ENCODE assay signal across 8 mouse cellular contexts in genomic region chr2:124609014-124609413, GRCm38 (mm10).
A peak's percentile ranks its signal among the peaks of the same experiment; 100 is the strongest.
DNase-seq lines count a peak whose midpoint lies in the region; ATAC-seq lines count a peak whose summit lies in the region.

No protein-coding gene starts in this region.

- H3K27me3 ChIP-seq in heart, embryonic 13.5 days (replicated peaks), result no peaks in the 10 kb centered on the region
- peaks cover 16% of the 10 kb centered on the region; the same call in 1 of the 2 replicates for H3K27me3 ChIP-seq in hindbrain, embryonic 12.5 days
- H3K27me3 ChIP-seq in midbrain, embryonic 10.5 days (ENCODE audit: low read depth, poor library complexity, severe bottlenecking), result peaks cover 51% of the 10 kb centered on the region

- H3K9ac ChIP-seq in heart, embryonic 13.5 days, result peak overlapping the region; percentile 92
- no peak overlapping the region for H3K9ac ChIP-seq in hindbrain, embryonic 12.5 days

- no peak for DNase-seq in heart, adult 11 months
- peak; percentile 53 for DNase-seq in adipocyte (ENCODE audit: low spot score)
- DNase-seq in midbrain, embryonic 10.5 days (ENCODE audit: low spot score), result no peak
- no peak for DNase-seq in urinary bladder, postnatal 36 days (ENCODE audit: low spot score in 2 of 2)
- DNase-seq in right cerebral cortex, adult 2 months (ENCODE audit: low spot score in 2 of 2), result no peak

- peaks cover 57% of the 10 kb centered on the region for H3K4me1 ChIP-seq in heart, embryonic 13.5 days
- H3K4me1 ChIP-seq in hindbrain, embryonic 12.5 days, result peaks cover 32% of the 10 kb centered on the region
- H3K4me1 ChIP-seq in midbrain, embryonic 10.5 days, result peaks cover 54% of the 10 kb centered on the region

- WGBS in heart, embryonic 13.5 days, result 24% methylated on average over 5 of the region's 5 CpGs
- 19% methylated on average over 5 of the region's 5 CpGs for WGBS in hindbrain, embryonic 12.5 days
- WGBS in midbrain, embryonic 10.5 days, result 28% methylated on average over 5 of the region's 5 CpGs

- ATAC-seq in heart, embryonic 13.5 days (ENCODE audit: extremely low read depth, insufficient number of reproducible peaks, low FRiP score, low TSS enrichment), result no peak
- no peak for ATAC-seq in hindbrain, embryonic 12.5 days (ENCODE audit: low FRiP score)
- no peak for ATAC-seq in inflammation-experienced regulatory T-cells, adult 6 months

- peak overlapping the region; percentile 72 for H3K4me3 ChIP-seq in heart, embryonic 13.5 days
- peak overlapping the region; percentile 80 for H3K4me3 ChIP-seq in hindbrain, embryonic 12.5 days
- peak overlapping the region; percentile 79; the same call in 1 of the 2 replicates for H3K4me3 ChIP-seq in midbrain, embryonic 10.5 days

- H3K4me2 ChIP-seq in heart, embryonic 13.5 days, result peak overlapping the region; percentile 78
- H3K4me2 ChIP-seq in hindbrain, embryonic 12.5 days (replicated peaks), result peak overlapping the region; percentile 92

- H3K27ac ChIP-seq in heart, embryonic 13.5 days (replicated peaks), result peak overlapping the region; percentile 98
- H3K27ac ChIP-seq in hindbrain, embryonic 12.5 days, result no peak overlapping the region
- H3K27ac ChIP-seq in midbrain, embryonic 10.5 days (replicated peaks), result no peak overlapping the region

- no peaks in the 10 kb centered on the region for H3K9me3 ChIP-seq in heart, embryonic 13.5 days
- no peaks in the 10 kb centered on the region for H3K9me3 ChIP-seq in hindbrain, embryonic 12.5 days (replicated peaks)
- H3K9me3 ChIP-seq in midbrain, embryonic 10.5 days (replicated peaks), result no peaks in the 10 kb centered on the region

- no peaks in the 10 kb centered on the region for H3K36me3 ChIP-seq in heart, embryonic 13.5 days
- no peaks in the 10 kb centered on the region for H3K36me3 ChIP-seq in hindbrain, embryonic 12.5 days
- H3K36me3 ChIP-seq in midbrain, embryonic 10.5 days, result no peaks in the 10 kb centered on the region
